Mouse (Mus musculus): ENCODE data around the gene Txndc8. TPM values are rescaled to one million over a fixed set of nuclear protein-coding genes. Genes with fewer than 3 reads are reported as not detected.
A peak's percentile ranks its signal among the peaks of the same experiment; 100 is the strongest.

Gene Txndc8
- polyA plus RNA-seq, 1 experiment: not detected

DNA sequence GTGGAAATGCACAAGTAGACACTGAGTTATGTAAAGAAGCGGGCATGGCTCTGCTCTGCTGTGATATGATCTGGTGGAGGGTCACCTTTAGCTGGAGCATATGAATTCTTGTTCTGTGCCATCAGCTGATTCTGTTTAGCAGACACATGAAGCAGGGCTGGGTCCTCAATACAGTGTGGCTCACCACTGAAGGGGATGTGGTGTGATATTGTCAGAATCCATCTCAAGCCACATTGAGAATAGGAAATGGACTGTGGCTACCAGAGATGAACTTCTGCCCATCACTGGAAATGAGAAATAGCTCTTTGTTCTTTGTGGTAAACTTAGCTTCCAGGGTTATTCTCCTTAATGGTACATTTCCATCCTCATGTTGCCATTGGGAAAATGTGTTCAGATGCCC is 17.5 kb downstream of the Txndc8 start:
- TF ChIP-seq CTCF (IDR thresholded peaks at IDR 0.05; ENCODE audit: borderline replicate concordance, extremely low read depth, insufficient read depth, insufficient read length) (no peak), POLR2A (IDR thresholded peaks at IDR 0.05; ENCODE audit: borderline replicate concordance, extremely low read depth, insufficient read depth, insufficient read length, poor library complexity, severe bottlenecking) (no peak)
- DNase-seq (ENCODE audit: low read depth): no peak

GRCm38 (mm10) chr4:57974400-57975117 is 34.4 kb downstream of the Txndc8 start:
- no peak for TF ChIP-seq CTCF (IDR thresholded peaks at IDR 0.05; ENCODE audit: borderline replicate concordance, extremely low read depth, insufficient read depth, insufficient read length)
- TF ChIP-seq POLR2A (IDR thresholded peaks at IDR 0.05; ENCODE audit: borderline replicate concordance, extremely low read depth, insufficient read depth, insufficient read length, poor library complexity, severe bottlenecking): no peak
- no peak for DNase-seq (ENCODE audit: low read depth)

- TF ChIP-seq CTCF (IDR thresholded peaks at IDR 0.05; ENCODE audit: borderline replicate concordance, extremely low read depth, insufficient read depth, insufficient read length) (no peak), POLR2A (IDR thresholded peaks at IDR 0.05; ENCODE audit: borderline replicate concordance, extremely low read depth, insufficient read depth, insufficient read length, poor library complexity, severe bottlenecking) (no peak)
- no peak for DNase-seq (ENCODE audit: low read depth)
Measured at GRCm38 (mm10) chr4:57973592-57974268, 35.2 kb downstream of the Txndc8 start.

- DNase-seq (ENCODE audit: low read depth): no peak
- TF ChIP-seq POLR2A (IDR thresholded peaks at IDR 0.05; ENCODE audit: borderline replicate concordance, extremely low read depth, insufficient read depth, insufficient read length, poor library complexity, severe bottlenecking) (no peak), CTCF (IDR thresholded peaks at IDR 0.05; ENCODE audit: borderline replicate concordance, extremely low read depth, insufficient read depth, insufficient read length) (no peak)
Measured at GRCm38 (mm10) chr4:57970285-57970684, 38.6 kb downstream of the Txndc8 start.

DNA sequence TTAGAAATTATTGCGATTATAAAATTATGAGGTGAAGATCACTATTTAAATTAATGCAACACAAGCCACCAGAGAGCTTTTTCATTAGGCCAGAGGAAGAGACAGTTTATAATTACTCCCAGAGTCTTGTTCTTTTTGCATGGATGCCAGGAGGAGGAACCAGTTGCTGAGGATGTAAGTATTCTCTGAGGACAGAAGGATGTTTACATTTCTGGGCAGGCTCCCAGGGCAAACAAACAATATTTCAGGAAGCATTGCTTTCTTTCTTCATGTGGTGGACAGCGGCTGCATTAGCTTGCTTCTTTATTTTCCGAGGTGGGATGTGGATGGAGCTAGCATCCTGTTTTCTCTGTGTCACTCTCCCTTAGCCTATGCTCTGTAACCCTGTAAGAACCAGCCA is 41.7 kb downstream of the Txndc8 start:
- peak; percentile 25 for DNase-seq (ENCODE audit: low read depth)
- TF ChIP-seq POLR2A (IDR thresholded peaks at IDR 0.05; ENCODE audit: borderline replicate concordance, extremely low read depth, insufficient read depth, insufficient read length, poor library complexity, severe bottlenecking) (no peak), CTCF (IDR thresholded peaks at IDR 0.05; ENCODE audit: borderline replicate concordance, extremely low read depth, insufficient read depth, insufficient read length) (no peak)

GRCm38 (mm10) chr4:57965516-57965915 is 43.4 kb downstream of the Txndc8 start:
- no peak for DNase-seq (ENCODE audit: low read depth)
- no peak for TF ChIP-seq POLR2A (IDR thresholded peaks at IDR 0.05; ENCODE audit: borderline replicate concordance, extremely low read depth, insufficient read depth, insufficient read length, poor library complexity, severe bottlenecking)
- TF ChIP-seq CTCF (IDR thresholded peaks at IDR 0.05; ENCODE audit: borderline replicate concordance, extremely low read depth, insufficient read depth, insufficient read length): no peak

GRCm38 (mm10) chr4:57964143-57964542 is 44.8 kb downstream of the Txndc8 start:
- DNase-seq (ENCODE audit: low read depth): peak; percentile 47
- TF ChIP-seq POLR2A (IDR thresholded peaks at IDR 0.05; ENCODE audit: borderline replicate concordance, extremely low read depth, insufficient read depth, insufficient read length, poor library complexity, severe bottlenecking): no peak
- no peak for TF ChIP-seq CTCF (IDR thresholded peaks at IDR 0.05; ENCODE audit: borderline replicate concordance, extremely low read depth, insufficient read depth, insufficient read length)

- no peak for DNase-seq (ENCODE audit: low read depth)
- TF ChIP-seq CTCF (IDR thresholded peaks at IDR 0.05; ENCODE audit: borderline replicate concordance, extremely low read depth, insufficient read depth, insufficient read length) (no peak), POLR2A (IDR thresholded peaks at IDR 0.05; ENCODE audit: borderline replicate concordance, extremely low read depth, insufficient read depth, insufficient read length, poor library complexity, severe bottlenecking) (no peak)
Measured at GRCm38 (mm10) chr4:57959056-57959455, 49.9 kb downstream of the Txndc8 start.

- DNase-seq (ENCODE audit: low read depth): no peak
- TF ChIP-seq CTCF (IDR thresholded peaks at IDR 0.05; ENCODE audit: borderline replicate concordance, extremely low read depth, insufficient read depth, insufficient read length) (no peak), POLR2A (IDR thresholded peaks at IDR 0.05; ENCODE audit: borderline replicate concordance, extremely low read depth, insufficient read depth, insufficient read length, poor library complexity, severe bottlenecking) (no peak)
Measured at GRCm38 (mm10) chr4:57958098-57958497, 50.8 kb downstream of the Txndc8 start.

DNA sequence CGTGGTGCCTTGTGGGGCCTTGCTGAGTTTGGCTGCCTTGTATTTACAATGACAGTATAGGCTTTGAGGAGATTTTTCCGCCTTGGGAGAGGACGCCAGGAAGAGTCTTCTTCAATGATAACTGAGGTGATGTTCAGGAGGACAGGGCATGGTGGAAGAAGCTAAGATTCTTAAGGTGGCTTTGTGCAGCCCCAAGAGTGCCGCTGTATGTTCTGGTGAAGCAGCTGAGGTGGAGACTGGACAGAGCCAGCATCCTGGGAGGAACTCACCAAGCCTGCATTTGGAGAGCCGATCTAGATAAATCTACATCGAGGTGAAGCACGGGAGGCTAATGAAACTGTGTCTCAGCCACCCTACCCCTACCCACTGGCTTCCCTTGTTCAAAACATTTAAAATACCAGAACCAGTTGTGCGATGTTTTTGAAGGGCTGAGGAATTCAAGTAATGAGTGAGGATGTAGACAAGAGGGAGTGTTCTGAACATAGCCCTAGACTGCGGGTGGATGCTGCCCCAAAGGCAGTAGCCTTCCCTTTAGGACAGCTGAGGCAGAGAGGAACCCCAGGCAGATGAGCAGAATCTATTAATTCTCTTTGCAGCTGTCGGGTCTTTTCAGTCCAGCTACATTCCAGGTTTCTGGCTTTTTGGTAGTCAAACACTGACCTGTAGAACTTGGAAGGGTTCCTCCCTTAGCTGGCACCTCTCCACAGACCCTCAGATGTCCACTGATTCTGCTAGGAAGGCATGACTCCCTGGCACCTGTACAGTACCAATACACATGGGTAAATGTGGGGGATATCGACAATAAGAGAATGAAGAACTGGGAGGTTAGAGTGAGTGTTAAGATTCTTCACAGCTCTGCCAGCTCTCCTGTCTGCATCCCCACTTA is 51.5 kb downstream of the Txndc8 start:
- DNase-seq (ENCODE audit: low read depth): no peak
- TF ChIP-seq POLR2A (IDR thresholded peaks at IDR 0.05; ENCODE audit: borderline replicate concordance, extremely low read depth, insufficient read depth, insufficient read length, poor library complexity, severe bottlenecking): no peak
- no peak for TF ChIP-seq CTCF (IDR thresholded peaks at IDR 0.05; ENCODE audit: borderline replicate concordance, extremely low read depth, insufficient read depth, insufficient read length)
